Mouse (Mus musculus) mature B cell (primary cell): ENCODE measurements around the gene Slc7a11.

Source experiments
- in situ Hi-C: fragments of 300-500 bp; cut with MboI; formaldehyde crosslinking; loops from 2 replicates; pipeline ENCODE4 v1.14.3; 2019

Slc7a11 gene

GRCm38 (mm10) chr3:50405915-50406314 lies 37.5 kb downstream of the Slc7a11 start:
- in situ Hi-C loops, result no loop called here

- in situ Hi-C loops, result no loop called here
These were observed 54.6 kb downstream of the Slc7a11 start for GRCm38 (mm10) chr3:50388786-50389185.

GRCm38 (mm10) chr3:50388288-50388687 lies 55.1 kb downstream of the Slc7a11 start:
- in situ Hi-C loops, result no loop called here

- in situ Hi-C loops, result no loop called here
These were observed 56.1 kb downstream of the Slc7a11 start for GRCm38 (mm10) chr3:50387280-50387679.

- in situ Hi-C loops, result no loop called here
These were observed 56.7 kb downstream of the Slc7a11 start for GRCm38 (mm10) chr3:50386561-50387221.

GRCm38 (mm10) chr3:50386066-50386465 lies 57.3 kb downstream of the Slc7a11 start:
- in situ Hi-C loops, result no loop called here

GRCm38 (mm10) chr3:50382729-50383128 lies 60.7 kb downstream of the Slc7a11 start:
- in situ Hi-C loops, result no loop called here

- in situ Hi-C loops, result no loop called here
These were observed 61.3 kb downstream of the Slc7a11 start for GRCm38 (mm10) chr3:50381861-50382693.

- in situ Hi-C loops, result no loop called here
These were observed 62.1 kb downstream of the Slc7a11 start for GRCm38 (mm10) chr3:50381160-50381860.

GRCm38 (mm10) chr3:50379942-50380341 lies 63.5 kb downstream of the Slc7a11 start:
- in situ Hi-C loops, result no loop called here

- in situ Hi-C loops, result no loop called here
These were observed 67.9 kb downstream of the Slc7a11 start for GRCm38 (mm10) chr3:50375477-50375876.

GRCm38 (mm10) chr3:50369791-50370190 lies 73.6 kb downstream of the Slc7a11 start:
- in situ Hi-C loops, result no loop called here

- in situ Hi-C loops, result no loop called here
These were observed 76.2 kb downstream of the Slc7a11 start for GRCm38 (mm10) chr3:50367175-50367574.

GRCm38 (mm10) chr3:50363659-50364058 lies 79.8 kb downstream of the Slc7a11 start:
- in situ Hi-C loops, result no loop called here

GRCm38 (mm10) chr3:50347081-50347480 lies 96.3 kb downstream of the Slc7a11 start:
- in situ Hi-C loops, result no loop called here

- in situ Hi-C loops, result no loop called here
These were observed 99.0 kb downstream of the Slc7a11 start for GRCm38 (mm10) chr3:50344411-50344810.

- in situ Hi-C loops, result no loop called here
These were observed 118.9 kb downstream of the Slc7a11 start for GRCm38 (mm10) chr3:50324524-50324923.

GRCm38 (mm10) chr3:50323881-50324280 lies 119.5 kb downstream of the Slc7a11 start:
- in situ Hi-C loops, result no loop called here

GRCm38 (mm10) chr3:50320862-50321261 lies 122.6 kb downstream of the Slc7a11 start:
- in situ Hi-C loops, result no loop called here

- in situ Hi-C loops, result no loop called here
These were observed 125.3 kb downstream of the Slc7a11 start for GRCm38 (mm10) chr3:50318074-50318473.

GRCm38 (mm10) chr3:50313816-50314215 lies 129.6 kb downstream of the Slc7a11 start:
- in situ Hi-C loops, result no loop called here
